Mouse (Mus musculus): ENCODE results near the gene Adprh. TPM values are rescaled to one million over a fixed set of nuclear protein-coding genes. Genes with fewer than 3 reads are reported as not detected.

Adprh gene
- polyA plus RNA-seq (2014; fragmentation: Illumina TruSeq; extraction: RNeasy Lipid Tissue Mini Kit (QIAGEN cat#74804); ENCODE audit: low read depth, low replicate concordance): 20.4 TPM

GRCm38 (mm10) chr16:38452442-38453202 lies at the start of gene Adprh:
Gene Adprh (minus strand): TSS chr16:38452703.

GRCm38 (mm10) chr16:38455511-38456418 lies 3.3 kb upstream of the Adprh start, which contains the start of gene Cd80:
Gene Cd80 (plus strand): TSS chr16:38455561.

GRCm38 (mm10) chr16:38432498-38433425 lies 19.7 kb downstream of the Adprh start, which contains the start of gene Pla1a:
Gene Pla1a (minus strand): TSS chr16:38433145.

Other genes with a start within 250 kb of the Adprh start
- gene Nr1i2, start 157.9 kb downstream of the Adprh start, polyA plus RNA-seq (2014; fragmentation: Illumina TruSeq; extraction: RNeasy Lipid Tissue Mini Kit (QIAGEN cat#74804); ENCODE audit: low read depth, low replicate concordance): 0.15 TPM
- gene Maats1, start 110.6 kb downstream of the Adprh start, polyA plus RNA-seq (2014; fragmentation: Illumina TruSeq; extraction: RNeasy Lipid Tissue Mini Kit (QIAGEN cat#74804); ENCODE audit: low read depth, low replicate concordance): 2.7 TPM
- gene Cox17, start 105.7 kb downstream of the Adprh start, polyA plus RNA-seq (2014; fragmentation: Illumina TruSeq; extraction: RNeasy Lipid Tissue Mini Kit (QIAGEN cat#74804); ENCODE audit: low read depth, low replicate concordance): 209 TPM
- not detected for gene Gm21987, start 105.7 kb downstream of the Adprh start, polyA plus RNA-seq (2014; fragmentation: Illumina TruSeq; extraction: RNeasy Lipid Tissue Mini Kit (QIAGEN cat#74804); ENCODE audit: low read depth, low replicate concordance)
- gene Popdc2, start 90.5 kb downstream of the Adprh start, polyA plus RNA-seq (2014; fragmentation: Illumina TruSeq; extraction: RNeasy Lipid Tissue Mini Kit (QIAGEN cat#74804); ENCODE audit: low read depth, low replicate concordance): 5.7 TPM
- gene Pla1a, start 19.6 kb downstream of the Adprh start, polyA plus RNA-seq (2014; fragmentation: Illumina TruSeq; extraction: RNeasy Lipid Tissue Mini Kit (QIAGEN cat#74804); ENCODE audit: low read depth, low replicate concordance): 34.9 TPM
- gene Cd80, start 2.9 kb upstream of the Adprh start, polyA plus RNA-seq (2014; fragmentation: Illumina TruSeq; extraction: RNeasy Lipid Tissue Mini Kit (QIAGEN cat#74804); ENCODE audit: low read depth, low replicate concordance): 1.1 TPM
- 21.7 TPM for gene Timmdc1, start 70.0 kb upstream of the Adprh start, polyA plus RNA-seq (2014; fragmentation: Illumina TruSeq; extraction: RNeasy Lipid Tissue Mini Kit (QIAGEN cat#74804); ENCODE audit: low read depth, low replicate concordance)
- 29.1 TPM for gene Poglut1, start 97.6 kb upstream of the Adprh start, polyA plus RNA-seq (2014; fragmentation: Illumina TruSeq; extraction: RNeasy Lipid Tissue Mini Kit (QIAGEN cat#74804); ENCODE audit: low read depth, low replicate concordance)
- 71.8 TPM for gene Tmem39a, start 106.0 kb upstream of the Adprh start, polyA plus RNA-seq (2014; fragmentation: Illumina TruSeq; extraction: RNeasy Lipid Tissue Mini Kit (QIAGEN cat#74804); ENCODE audit: low read depth, low replicate concordance)

All from adipose tissue, adult 10 weeks (tissue).